Mouse (Mus musculus) MEL (cell line): ENCODE results near the gene Tom1l2. TPM values are rescaled to one million over a fixed set of nuclear protein-coding genes. Genes with fewer than 3 reads are reported as not detected.

Source experiments
- DNase-seq: peaks from one replicate; pipeline ENCODE4 v3.0.0; 2011; ENCODE audit warnings: low read depth, low spot score
- H3K27ac ChIP-seq: 2 replicates; pipeline ENCODE4 v1.5.1; 2012; ENCODE audit warnings: low read depth, mild to moderate bottlenecking, control low read depth, low read length, moderate library complexity; ENCODE audit not compliant: control insufficient read depth
- H3K27me3 ChIP-seq, 2 experiments: fragments of 150-350 bp in 1 of 2; sonication (generic) in 1 of 2; 2 replicates each; pipeline ENCODE4 v1.6.1; 2012; ENCODE audit warnings: low read length in 2 of 2, mild to moderate bottlenecking in 2 of 2, improper control_type of control experiment in 1 of 2, moderate library complexity in 1 of 2; ENCODE audit not compliant: insufficient read depth in 2 of 2, control insufficient read depth in 1 of 2
- H3K36me3 ChIP-seq, 2 experiments: 2 replicates each; pipeline ENCODE4 v1.6.1; 2012 to 2014; ENCODE audit warnings: low read length in 2 of 2, improper control_type of control experiment in 1 of 2, inconsistent platforms in 1 of 2, mild to moderate bottlenecking in 1 of 2; ENCODE audit not compliant: insufficient read depth in 2 of 2, control insufficient read depth in 1 of 2
- H3K4me1 ChIP-seq, 2 experiments: fragments of 150-350 bp in 1 of 2; sonication (generic) in 1 of 2; 2 replicates each; pipeline ENCODE4 v1.6.1; 2012; ENCODE audit warnings: low read length in 2 of 2, improper control_type of control experiment in 1 of 2, mild to moderate bottlenecking in 1 of 2; ENCODE audit not compliant: insufficient read depth in 2 of 2, control insufficient read depth in 1 of 2
- H3K4me3 ChIP-seq, 2 experiments: fragments of 150-350 bp in 1 of 2; sonication (generic) in 1 of 2; 2 replicates each; pipeline ENCODE4 v1.5.1; 2012; ENCODE audit warnings: low read depth in 2 of 2, low read length in 2 of 2, mild to moderate bottlenecking in 2 of 2, moderate library complexity in 2 of 2, control low read depth in 1 of 2, improper control_type of control experiment in 1 of 2; ENCODE audit not compliant: control insufficient read depth in 1 of 2, insufficient read depth in 1 of 2
- H3K79me2 ChIP-seq: 2 replicates; pipeline ENCODE4 v1.6.1; 2012; ENCODE audit warnings: mild to moderate bottlenecking, low read length, moderate library complexity; ENCODE audit not compliant: control insufficient read depth, poor library complexity, insufficient read depth
- H3K9ac ChIP-seq: 2 replicates; pipeline ENCODE4 v1.6.1; 2012; ENCODE audit warnings: low read depth, mild to moderate bottlenecking, control low read depth, low read length, moderate library complexity; ENCODE audit not compliant: control insufficient read depth, poor library complexity, severe bottlenecking
- H3K9me3 ChIP-seq: fragments of 150-350 bp; sonication (generic); replicated peaks from 2 replicates; pipeline ENCODE4 v1.6.1; 2012; ENCODE audit warnings: mild to moderate bottlenecking, low read length, improper control_type of control experiment, moderate library complexity; ENCODE audit not compliant: insufficient read depth
- CHD1 ChIP-seq: IDR thresholded peaks from 2 replicates; pipeline ENCODE4 v1.6.1; 2012; ENCODE audit warnings: low read depth, mild to moderate bottlenecking, inconsistent platforms, low read length, improper control_type of control experiment
- CTCF ChIP-seq, 3 experiments: IDR thresholded peaks in 2 of 3; conservative IDR thresholded peaks in 1 of 3; 2 replicates each; pipeline ENCODE4 v1.5.1; 2011 to 2012; ENCODE audit warnings: low read length in 3 of 3, low read depth in 2 of 3, mild to moderate bottlenecking in 2 of 3, improper control_type of control experiment in 1 of 3, inconsistent platforms in 1 of 3, mixed read lengths in 1 of 3, moderate library complexity in 1 of 3; ENCODE audit not compliant: control insufficient read depth in 1 of 3, insufficient read depth in 1 of 3, poor library complexity in 1 of 3, severe bottlenecking in 1 of 3
- GATA1 ChIP-seq: IDR thresholded peaks from 2 replicates; pipeline ENCODE4 v1.6.1; 2011; ENCODE audit warnings: low read depth, low read length, improper control_type of control experiment
- JUND ChIP-seq: IDR thresholded peaks from 2 replicates; pipeline ENCODE4 v1.6.1; 2011; ENCODE audit warnings: low read depth, mild to moderate bottlenecking, improper control_type of control experiment, low read length
- KAT2A ChIP-seq: conservative IDR thresholded peaks from 2 replicates; pipeline ENCODE4 v1.6.1; 2012; ENCODE audit warnings: low read depth, low read length, improper control_type of control experiment, inconsistent platforms
- MAFK ChIP-seq: IDR thresholded peaks from 2 replicates; pipeline ENCODE4 v1.6.1; 2011; ENCODE audit warnings: low read depth, mild to moderate bottlenecking, low read length, improper control_type of control experiment, borderline replicate concordance
- MAX ChIP-seq: IDR thresholded peaks from 2 replicates; pipeline ENCODE4 v1.6.1; 2011; ENCODE audit warnings: low read length, improper control_type of control experiment
- MEF2A ChIP-seq: IDR thresholded peaks from 2 replicates; pipeline ENCODE4 v1.6.1; 2014; ENCODE audit warnings: low read depth, mild to moderate bottlenecking, inconsistent platforms, low read length, improper control_type of control experiment; ENCODE audit not compliant: poor library complexity, insufficient replicate concordance, severe bottlenecking; ENCODE audit errors: extremely low read depth
- MYB ChIP-seq: IDR thresholded peaks from 2 replicates; pipeline ENCODE4 v1.6.1; 2011; ENCODE audit warnings: mild to moderate bottlenecking, low read depth, low read length, improper control_type of control experiment
- NELFE ChIP-seq: IDR thresholded peaks from 2 replicates; pipeline ENCODE4 v1.6.1; 2011; ENCODE audit warnings: low read depth, low read length, improper control_type of control experiment
- NRF1 ChIP-seq: IDR thresholded peaks from 2 replicates; pipeline ENCODE4 v1.6.1; 2014; ENCODE audit warnings: low read depth, mild to moderate bottlenecking, inconsistent platforms, low read length, improper control_type of control experiment, moderate library complexity; ENCODE audit not compliant: poor library complexity, insufficient read depth, severe bottlenecking
- POLR2A ChIP-seq, 2 experiments: IDR thresholded peaks; 2 replicates each; pipeline ENCODE4 v1.6.1; 2011 to 2012; ENCODE audit warnings: low read length in 2 of 2, mild to moderate bottlenecking in 2 of 2, control low read depth in 1 of 2, improper control_type of control experiment in 1 of 2, low read depth in 1 of 2, moderate library complexity in 1 of 2; ENCODE audit not compliant: control insufficient read depth in 1 of 2, insufficient read depth in 1 of 2, poor library complexity in 1 of 2
- RAD21 ChIP-seq: IDR thresholded peaks from 2 replicates; pipeline ENCODE4 v1.6.1; 2011; ENCODE audit warnings: mild to moderate bottlenecking, low read depth, low read length, improper control_type of control experiment
- SIN3A ChIP-seq: IDR thresholded peaks from 2 replicates; pipeline ENCODE4 v1.6.1; 2012; ENCODE audit warnings: low read length, improper control_type of control experiment, inconsistent platforms
- SMC3 ChIP-seq: IDR thresholded peaks from 2 replicates; pipeline ENCODE4 v1.6.1; 2011; ENCODE audit warnings: low read depth, low read length, improper control_type of control experiment
- TBP ChIP-seq: IDR thresholded peaks from 2 replicates; pipeline ENCODE4 v1.8.0; 2011; ENCODE audit warnings: low read depth, low read length, improper control_type of control experiment
- TCF12 ChIP-seq: IDR thresholded peaks from 2 replicates; pipeline ENCODE4 v1.6.1; 2014; ENCODE audit warnings: low read depth, mild to moderate bottlenecking, inconsistent platforms, low read length, improper control_type of control experiment, moderate library complexity
- USF1 ChIP-seq: IDR thresholded peaks from 2 replicates; pipeline ENCODE4 v1.6.1; 2014; ENCODE audit warnings: low read depth, mild to moderate bottlenecking, inconsistent platforms, low read length, improper control_type of control experiment, moderate library complexity
- ZC3H11A ChIP-seq: IDR thresholded peaks from 2 replicates; pipeline ENCODE4 v1.6.1; 2012; ENCODE audit warnings: low read depth, mild to moderate bottlenecking, inconsistent platforms, low read length, improper control_type of control experiment
- ZMIZ1 ChIP-seq: IDR thresholded peaks from 2 replicates; pipeline ENCODE4 v1.6.1; 2012; ENCODE audit warnings: low read depth, mild to moderate bottlenecking, inconsistent platforms, low read length, improper control_type of control experiment, moderate library complexity
- ZNF384 ChIP-seq: IDR thresholded peaks from 2 replicates; pipeline ENCODE4 v1.6.1; 2012; ENCODE audit warnings: low read depth, mild to moderate bottlenecking, inconsistent platforms, low read length, improper control_type of control experiment
- polyA plus RNA-seq, 2 experiments: library from polyadenylated mRNA; stranded (reverse) in 1 of 2; unstranded in 1 of 2; fragments of >175 nt in 1 of 2; fragments of >200 nt in 1 of 2; gene quantifications; 2 replicates each; pipeline versions ENCODE4 v1.2.1 to v1.2.4; 2012; ENCODE audit warnings: low replicate concordance in 2 of 2, low read depth in 1 of 2; ENCODE audit not compliant: insufficient read length in 2 of 2, insufficient read depth in 1 of 2, missing spikeins in 1 of 2
- total RNA-seq: library from RNA; depleted of rRNA; stranded (reverse); fragments of 300-350 nt; gene quantifications from 2 replicates; pipeline ENCODE4 v1.2.3, GENCODE M21; 2012

Tom1l2 gene
- total and polyA plus RNA-seq, 3 experiments = 6.8 to 12.2 TPM; not detected in 1

GRCm38 (mm10) chr11:60253546-60253945 lies 99.2 kb downstream of the Tom1l2 start:
- H3K36me3 ChIP-seq = no peaks in the 10 kb centered on the region
- H3K27me3 ChIP-seq = no peaks in the 10 kb centered on the region
- no peaks in the 10 kb centered on the region for H3K79me2 ChIP-seq
- H3K9me3 ChIP-seq = no peaks in the 10 kb centered on the region
- H3K4me3 ChIP-seq = no peak overlapping the region
- H3K27ac ChIP-seq = no peak overlapping the region
- H3K4me1 ChIP-seq = no peaks in the 10 kb centered on the region
- H3K9ac ChIP-seq = no peak overlapping the region
- TF ChIP-seq POLR2A (IDR thresholded peaks at IDR 0.05; ENCODE audit: control insufficient read depth in 1 of 2, insufficient read depth in 1 of 2, low read depth in 1 of 2, low read length in 2 of 2, poor library complexity in 1 of 2) (no peak), GATA1 (no peak), MEF2A (no peak), MAX (no peak), MAFK (no peak), TBP (no peak), JUND (no peak), NRF1 (no peak), CHD1 (no peak), TCF12 (no peak), ZNF384 (no peak), MYB (no peak), NELFE (no peak), ZMIZ1 (no peak), KAT2A (no peak), RAD21 (no peak), SIN3A (no peak)
- no peak for DNase-seq

- Histone ChIP-seq H3K4me1 (no peaks in the 10 kb centered on the region), H3K27me3 (no peaks in the 10 kb centered on the region), H3K36me3 (no peaks in the 10 kb centered on the region), H3K9me3 (no peaks in the 10 kb centered on the region), H3K9ac (no peak overlapping the region), H3K79me2 (no peaks in the 10 kb centered on the region), H3K4me3 (no peak overlapping the region), H3K27ac (no peak overlapping the region)
- TF ChIP-seq KAT2A (no peak), ZC3H11A (peak; percentile 59), SIN3A (no peak), USF1 (no peak), MAFK (no peak), RAD21 (peak; percentile 83), CTCF (IDR thresholded peaks at IDR 0.05 in 2 of 3, conservative IDR thresholded peaks at IDR 0.05 in 1 of 3; ENCODE audit: control insufficient read depth in 1 of 3, insufficient read depth in 1 of 3, low read depth in 2 of 3, low read length in 3 of 3, poor library complexity in 1 of 3, severe bottlenecking in 1 of 3) (peak; percentile 44 to 88 (median 64)), SMC3 (peak; percentile 76), TCF12 (no peak)
- DNase-seq = peak; percentile 75
Observed at GRCm38 (mm10) chr11:60250971-60251643, 101.6 kb downstream of the Tom1l2 start.
